Comparison of ENCODE assay signal across 9 mouse cellular contexts in the genomic region with DNA sequence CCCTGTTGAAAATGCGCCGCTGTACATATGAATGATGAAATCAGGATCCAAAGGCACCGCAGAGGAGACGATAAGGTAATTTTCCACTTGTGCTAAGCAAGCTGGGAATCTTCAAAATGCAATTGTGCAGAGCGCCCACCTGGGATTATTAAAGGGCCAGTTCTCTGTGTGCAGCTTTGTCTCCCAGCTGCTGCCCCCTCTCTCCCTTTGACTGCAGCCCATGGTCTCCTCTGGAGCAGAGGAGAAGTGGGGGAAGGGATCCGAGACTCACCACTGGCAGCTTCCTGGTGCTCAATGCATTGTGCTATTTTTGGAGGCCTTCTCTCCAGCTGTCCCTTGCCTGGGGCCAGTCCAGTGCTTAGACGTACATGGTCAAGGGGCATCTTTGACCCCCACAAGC.
DNase-seq lines count a peak whose midpoint lies in the region; ATAC-seq lines count a peak whose summit lies in the region.
"Had no signal": no experiment of that assay in that cellular context is flagged by ENCODE, and none has a peak within 500 bp of the region (broad histone marks: within the 10 kb centered on the region; RNA-seq: fewer than 3 reads in every experiment).

No protein-coding gene starts in this region.

- H3K9ac ChIP-seq in lung, embryonic 16.5 days (ENCODE audit: low read length): no peak overlapping the region
- H3K9ac ChIP-seq in hindbrain, embryonic 15.5 days: no peak overlapping the region
- H3K9ac ChIP-seq in neural tube, embryonic 15.5 days (replicated peaks): no peak overlapping the region
- H3K9ac ChIP-seq: stomach, embryonic 15.5 days had no signal

- peaks cover 9% of the 10 kb centered on the region for H3K4me1 ChIP-seq in lung, embryonic 16.5 days (replicated peaks; ENCODE audit: control insufficient read depth, insufficient read depth, low read length)
- H3K4me1 ChIP-seq in hindbrain, embryonic 15.5 days (replicated peaks): peaks cover 28% of the 10 kb centered on the region
- peaks cover 26% of the 10 kb centered on the region for H3K4me1 ChIP-seq in neural tube, embryonic 15.5 days

- 70% methylated on average over 7 of the region's 7 CpGs for WGBS in lung, embryonic 16.5 days
- 32% methylated on average over 7 of the region's 7 CpGs for WGBS in hindbrain, embryonic 15.5 days
- WGBS in neural tube, embryonic 15.5 days: 32% methylated on average over 7 of the region's 7 CpGs

- no peaks in the 10 kb centered on the region for H3K36me3 ChIP-seq in lung, embryonic 16.5 days (ENCODE audit: control insufficient read depth, insufficient read depth, low read length)
- H3K36me3 ChIP-seq in hindbrain, embryonic 15.5 days: no peaks in the 10 kb centered on the region
- H3K36me3 ChIP-seq in neural tube, embryonic 15.5 days: no peaks in the 10 kb centered on the region
- H3K36me3 ChIP-seq: stomach, embryonic 15.5 days had no signal

- peak; percentile 43; the same call in 1 of the 2 replicates for ATAC-seq in lung, embryonic 16.5 days (ENCODE audit: low read depth)
- no peak for ATAC-seq in hindbrain, embryonic 15.5 days (ENCODE audit: low FRiP score, low read depth)
- ATAC-seq in neural tube, embryonic 15.5 days (ENCODE audit: low FRiP score): peak; percentile 53; the same call in 1 of the 2 replicates

- peak; percentile 44 for DNase-seq in embryo, embryonic 10 days (ENCODE audit: low spot score)
- DNase-seq in embryo, embryonic 9.5 days (ENCODE audit: extremely low spot score): no peak
- no peak for DNase-seq in lung, postnatal 14 days
- DNase-seq in c-Kit-positive CD71-positive TER-119-positive erythroid progenitor cells, embryonic 14.5 days (ENCODE audit: low spot score): no peak
- DNase-seq in spleen, postnatal 14 days (ENCODE audit: low spot score in 2 of 2): no peak

- H3K27ac ChIP-seq in lung, embryonic 16.5 days (ENCODE audit: low read length): no peak overlapping the region
- peak overlapping the region; percentile 44 for H3K27ac ChIP-seq in hindbrain, embryonic 15.5 days (replicated peaks)
- H3K27ac ChIP-seq in neural tube, embryonic 15.5 days (replicated peaks): peak overlapping the region; percentile 69
- H3K27ac ChIP-seq: stomach, embryonic 15.5 days had no signal

- no peaks in the 10 kb centered on the region for H3K27me3 ChIP-seq in lung, embryonic 16.5 days (ENCODE audit: control insufficient read depth, insufficient read depth, low read depth, low read length)
- H3K27me3 ChIP-seq in hindbrain, embryonic 15.5 days: no peaks in the 10 kb centered on the region
- no peaks in the 10 kb centered on the region for H3K27me3 ChIP-seq in neural tube, embryonic 15.5 days (replicated peaks)
- H3K27me3 ChIP-seq: stomach, embryonic 15.5 days had no signal

- H3K4me3 ChIP-seq in lung, embryonic 16.5 days (ENCODE audit: low read length): no peak overlapping the region
- no peak overlapping the region for H3K4me3 ChIP-seq in hindbrain, embryonic 15.5 days
- H3K4me3 ChIP-seq in neural tube, embryonic 15.5 days (replicated peaks): no peak overlapping the region
- H3K4me3 ChIP-seq: stomach, embryonic 15.5 days had no signal

- no peaks in the 10 kb centered on the region; the same call in 1 of the 2 replicates for H3K9me3 ChIP-seq in lung, embryonic 16.5 days (ENCODE audit: control insufficient read depth, low read length)
- no peaks in the 10 kb centered on the region for H3K9me3 ChIP-seq in hindbrain, embryonic 15.5 days
- no peaks in the 10 kb centered on the region for H3K9me3 ChIP-seq in neural tube, embryonic 15.5 days (replicated peaks)
- H3K9me3 ChIP-seq: stomach, embryonic 15.5 days had no signal

- no peak overlapping the region for H3K4me2 ChIP-seq in lung, embryonic 16.5 days (ENCODE audit: low read depth, low read length)
- H3K4me2 ChIP-seq in hindbrain, embryonic 15.5 days: no peak overlapping the region
- no peak overlapping the region for H3K4me2 ChIP-seq in neural tube, embryonic 15.5 days
- H3K4me2 ChIP-seq: stomach, embryonic 15.5 days had no signal
